Mouse (Mus musculus) T-cell, adult 2 months (primary cell): ENCODE results near the gene H1f0.
"Not testable (repeated sequence)": the region's sequence is repeated elsewhere in the genome, so short reads cannot be mapped to it uniquely, and the experiment has no call there.

ENCODE experiments used
- DNase-seq: peaks from one replicate; pipeline ENCODE4 v3.0.0; 2022; ENCODE audit warnings: low spot score

Gene H1f0

GRCm38 (mm10) chr15:79005581-79005980, 22.7 kb upstream of the H1f0 start:
- DNase-seq = no peak

- no peak for DNase-seq
These were observed 21.6 kb upstream of the H1f0 start for GRCm38 (mm10) chr15:79006638-79007037.

GRCm38 (mm10) chr15:79007059-79007458, 21.2 kb upstream of the H1f0 start:
- DNase-seq = no peak

GRCm38 (mm10) chr15:79007836-79008235, 20.4 kb upstream of the H1f0 start:
- not testable (repeated sequence) for DNase-seq

- no peak for DNase-seq
These were observed 18.5 kb upstream of the H1f0 start for GRCm38 (mm10) chr15:79009734-79010133.

GRCm38 (mm10) chr15:79011550-79011949, 16.7 kb upstream of the H1f0 start:
- no peak for DNase-seq

- DNase-seq = no peak
These were observed 14.9 kb upstream of the H1f0 start for GRCm38 (mm10) chr15:79013382-79013781.

- DNase-seq = no peak
These were observed 10.1 kb upstream of the H1f0 start for GRCm38 (mm10) chr15:79018191-79018590.

GRCm38 (mm10) chr15:79018886-79019285, 9.4 kb upstream of the H1f0 start:
- DNase-seq = no peak

- no peak for DNase-seq
These were observed 5.5 kb upstream of the H1f0 start for GRCm38 (mm10) chr15:79022671-79023230.

GRCm38 (mm10) chr15:79023366-79023765, 4.9 kb upstream of the H1f0 start:
- no peak for DNase-seq

GRCm38 (mm10) chr15:79025687-79026308, 2.5 kb upstream of the H1f0 start:
- DNase-seq = no peak

- DNase-seq = no peak
These were observed 1.5 kb upstream of the H1f0 start for GRCm38 (mm10) chr15:79026511-79027290.

- no peak for DNase-seq
These were observed 702 bp upstream of the H1f0 start for GRCm38 (mm10) chr15:79027291-79028205.

GRCm38 (mm10) chr15:79028823-79029484, 704 bp downstream of the H1f0 start:
- no peak for DNase-seq

GRCm38 (mm10) chr15:79029519-79030241, 1.4 kb downstream of the H1f0 start:
- DNase-seq = no peak

GRCm38 (mm10) chr15:79030551-79031435, 2.5 kb downstream of the H1f0 start:
- peak; percentile 55 for DNase-seq

GRCm38 (mm10) chr15:79031908-79032307, 3.7 kb downstream of the H1f0 start:
- DNase-seq = not testable (repeated sequence)

GRCm38 (mm10) chr15:79037913-79038328, 9.7 kb downstream of the H1f0 start:
- DNase-seq = peak; percentile 53

- DNase-seq = no peak
These were observed 10.1 kb downstream of the H1f0 start for GRCm38 (mm10) chr15:79038331-79038730.
